Mouse (Mus musculus): ENCODE data around the gene Ttc26. TPM values are rescaled to one million over a fixed set of nuclear protein-coding genes. Genes with fewer than 3 reads are reported as not detected.

The Ttc26 gene
- polyA plus RNA-seq (2012; rRNA removed) = 7.5 and 10.4 TPM in 2 replicates

DNA sequence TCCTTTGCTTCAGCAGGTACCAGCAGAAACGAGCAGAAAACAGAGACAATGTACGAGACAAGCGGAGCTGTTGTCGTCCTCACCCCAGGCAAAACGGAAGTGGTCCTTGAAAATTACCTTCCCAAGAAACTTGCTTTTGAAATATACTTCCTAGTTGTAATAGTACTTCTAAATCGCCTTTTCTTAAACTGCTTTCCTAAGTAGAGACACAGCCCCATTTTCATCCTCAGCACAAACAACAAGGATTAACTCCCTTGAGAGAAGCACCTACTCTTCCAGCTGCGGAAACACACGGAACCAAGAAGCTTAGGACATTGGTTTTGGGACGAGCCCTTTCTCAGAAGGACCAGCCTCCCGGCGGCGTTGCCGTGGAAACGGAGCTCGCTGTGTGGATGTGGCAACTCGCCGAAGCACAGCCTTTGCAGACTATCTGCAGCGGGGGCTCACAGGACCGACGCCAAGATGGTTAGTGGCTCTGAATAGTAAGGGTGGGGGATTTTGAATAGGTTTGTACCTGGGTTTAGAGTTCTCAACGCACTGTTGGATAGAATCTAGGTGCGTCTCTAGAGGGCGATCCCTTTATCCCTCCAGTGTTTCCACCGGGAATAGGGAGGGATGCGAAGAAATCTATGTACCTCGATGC is at the start of gene Ttc26:
Gene Ttc26 (plus strand): TSS at position 341 of the 643 bp plus-strand sequence.

DNA sequence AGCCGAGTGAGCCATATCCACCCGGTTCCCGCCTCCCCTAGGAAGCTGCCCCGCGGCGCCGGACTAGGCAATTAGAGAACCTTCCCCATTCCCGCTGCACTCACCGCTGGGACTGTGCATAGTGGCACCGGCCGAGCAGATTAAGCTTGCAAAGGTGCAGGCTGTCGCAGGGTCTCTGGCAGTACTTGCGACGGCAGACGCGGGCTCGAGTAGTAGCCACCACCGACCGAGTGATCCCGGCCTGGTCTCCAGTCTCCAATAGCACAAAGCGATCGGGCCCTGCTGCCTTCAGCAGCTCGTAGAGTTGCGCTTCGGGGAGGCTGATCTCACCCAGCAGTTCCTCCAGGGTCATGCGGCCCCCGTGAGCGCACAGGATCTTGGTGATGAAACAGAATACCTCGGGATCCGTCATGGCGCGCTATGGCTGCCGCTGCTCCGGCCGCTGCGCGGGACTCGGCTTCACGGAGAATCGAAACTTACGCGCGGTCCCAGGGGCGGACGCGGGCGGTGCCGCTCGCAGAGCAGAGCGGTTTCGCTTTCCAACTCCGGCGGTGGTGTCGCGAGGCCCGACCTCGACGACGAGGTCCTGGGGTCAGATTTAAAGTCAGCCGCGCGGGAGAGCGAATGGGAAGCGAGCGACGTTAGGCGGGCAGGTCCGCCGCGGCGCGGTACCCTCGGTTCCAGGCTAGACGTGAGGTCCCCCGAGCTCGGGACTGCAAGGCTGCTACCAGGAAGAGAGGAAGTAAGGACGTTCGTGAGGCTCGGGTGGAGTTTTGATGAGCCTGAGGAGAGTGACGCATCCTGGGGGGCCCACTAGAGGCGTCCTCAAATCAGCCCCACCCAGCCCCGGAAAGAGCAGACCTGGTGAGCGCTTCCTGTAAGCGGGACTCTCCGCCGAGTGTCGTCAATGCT is 27.2 kb upstream of the Ttc26 start, which contains the start of gene Zc3hav1:
Gene Zc3hav1 (minus strand): TSS at position 793 of the 912 bp plus-strand sequence.

DNA sequence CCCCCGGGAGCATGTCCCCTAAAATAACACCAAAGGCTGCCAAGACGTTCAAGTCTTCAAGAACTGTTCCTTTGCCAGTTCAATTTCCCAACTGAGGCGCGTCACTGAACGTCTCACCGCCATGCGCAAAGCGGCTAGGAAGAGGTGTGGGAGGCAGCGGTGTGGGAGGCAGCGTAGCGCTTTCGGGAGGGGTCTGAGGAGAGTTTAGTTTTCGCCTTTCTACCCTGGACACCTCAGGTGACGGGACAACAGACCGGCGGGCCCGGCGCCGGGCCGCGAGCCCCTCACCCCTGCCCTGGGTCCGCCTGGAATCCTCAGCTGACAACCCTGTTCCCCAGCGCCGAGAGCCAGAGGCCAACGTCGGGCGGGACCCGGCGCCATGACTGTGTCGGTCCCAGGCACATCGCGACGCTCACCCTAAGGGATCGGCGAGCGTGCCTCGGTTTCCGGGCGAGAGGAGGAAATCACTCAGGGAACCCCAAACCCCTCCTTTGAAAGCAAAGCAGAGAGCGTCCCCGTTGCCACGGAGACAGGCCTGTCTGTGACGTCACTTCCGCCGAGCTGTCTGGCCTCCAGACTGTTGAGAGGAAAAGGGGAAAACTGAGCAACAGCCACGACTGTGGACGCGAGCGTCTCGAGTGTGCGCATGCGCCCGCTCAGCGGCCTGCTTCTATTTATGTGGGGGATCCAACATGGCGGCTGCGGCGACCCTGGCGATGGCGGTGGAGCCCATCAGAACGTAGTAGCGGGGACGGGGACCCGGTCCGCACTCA is 52.2 kb downstream of the Ttc26 start, which contains the start of gene Ubn2:
Gene Ubn2 (plus strand): TSS at position 690 of the 773 bp plus-strand sequence.

Other genes with a start within 250 kb of the Ttc26 start
- gene D630045J12Rik, start 127.5 kb upstream of the Ttc26 start, polyA plus RNA-seq (2012; rRNA removed) = 12.2 and 17.5 TPM in 2 replicates
- gene Zc3hav1l, start 82.2 kb upstream of the Ttc26 start, polyA plus RNA-seq (2012; rRNA removed) = 20.8 and 41.5 TPM in 2 replicates
- 2.9 and 3.4 TPM in 2 replicates for gene Zc3hav1, start 26.9 kb upstream of the Ttc26 start, polyA plus RNA-seq (2012; rRNA removed)
- gene Ubn2, start 52.5 kb downstream of the Ttc26 start, polyA plus RNA-seq (2012; rRNA removed) = 19.9 and 29.3 TPM in 2 replicates
- 57.8 and 84.6 TPM in 2 replicates for gene Fmc1, start 152.0 kb downstream of the Ttc26 start, polyA plus RNA-seq (2012; rRNA removed)
- gene Luc7l2, start 169.9 kb downstream of the Ttc26 start, polyA plus RNA-seq (2012; rRNA removed) = 154 and 157 TPM in 2 replicates